Mouse (Mus musculus) neural tube, embryonic 13.5 days (tissue): ENCODE data around the gene Numbl. TPM values are rescaled to one million over a fixed set of nuclear protein-coding genes. Genes with fewer than 3 reads are reported as not detected.

Source experiments
- ATAC-seq: fragments of 200-750 bp; cut with Nextera tagmentation; 2 replicates; pipeline ENCODE4 v1.8.0; 2017; ENCODE audit warnings: low read depth, mild to moderate bottlenecking, moderate TSS enrichment, moderate library complexity
- H3K27ac ChIP-seq: fragments of 300-500 bp; sonication (generic); replicated peaks from 2 replicates; pipeline ENCODE4 v1.5.1; 2015; ENCODE audit warnings: moderate library complexity, mild to moderate bottlenecking, inconsistent platforms
- H3K27me3 ChIP-seq: fragments of 300-500 bp; sonication (generic); 2 replicates; pipeline ENCODE4 v1.6.1; 2015; ENCODE audit warnings: mild to moderate bottlenecking, inconsistent platforms
- H3K36me3 ChIP-seq: fragments of 300-500 bp; sonication (generic); 2 replicates; pipeline ENCODE4 v1.6.1; 2015; ENCODE audit warnings: mild to moderate bottlenecking, inconsistent platforms
- H3K4me1 ChIP-seq: fragments of 300-500 bp; sonication (generic); replicated peaks from 2 replicates; pipeline ENCODE4 v1.6.1; 2015; ENCODE audit warnings: inconsistent platforms
- H3K4me2 ChIP-seq: fragments of 300-500 bp; sonication (generic); 2 replicates; pipeline ENCODE4 v1.6.1; 2015; ENCODE audit warnings: inconsistent platforms, mild to moderate bottlenecking, moderate library complexity
- H3K4me3 ChIP-seq: fragments of 300-500 bp; sonication (generic); 2 replicates; pipeline ENCODE4 v1.5.1; 2015; ENCODE audit warnings: mild to moderate bottlenecking, inconsistent platforms
- H3K9ac ChIP-seq: fragments of 300-500 bp; sonication (generic); 2 replicates; pipeline ENCODE4 v1.6.1; 2015; ENCODE audit warnings: moderate library complexity, mild to moderate bottlenecking, inconsistent platforms
- H3K9me3 ChIP-seq: fragments of 300-500 bp; sonication (generic); 2 replicates; pipeline ENCODE4 v1.6.1; 2016; ENCODE audit warnings: inconsistent platforms
- WGBS: fragments of 180-500 bp; shearing (Covaris S2); methylation state at CpG from one replicate; pipeline ENCODE4 v1.1.7; 2015; 5-methylcytosine and 5-hydroxymethylcytosine counted together
- polyA plus RNA-seq: library from polyadenylated mRNA; unstranded; fragments of >200 nt; fragmentation: Nextera tagmentation; extraction: Ambion mirVana; gene quantifications from 2 replicates; pipeline ENCODE4 v1.2.1, GENCODE M21; 2015

Numbl gene
- polyA plus RNA-seq, 1 experiment from 2014 or later: 55.3 TPM

- no peaks in the 10 kb centered on the region for H3K9me3 ChIP-seq
- no peaks in the 10 kb centered on the region for H3K27me3 ChIP-seq
- H3K9ac ChIP-seq: no peak overlapping the region
- ATAC-seq: no peak
- 91% methylated on average over 3 of the region's 3 CpGs for WGBS
- H3K36me3 ChIP-seq: peaks cover 94% of the 10 kb centered on the region
- no peaks in the 10 kb centered on the region for H3K4me1 ChIP-seq
- H3K4me2 ChIP-seq: no peak overlapping the region
- H3K27ac ChIP-seq: no peak overlapping the region
- no peak overlapping the region for H3K4me3 ChIP-seq
Observed at GRCm38 (mm10) chr7:27277191-27277590, 19.0 kb downstream of the Numbl start.

GRCm38 (mm10) chr7:27281717-27282116 is 23.5 kb downstream of the Numbl start:
- H3K4me3 ChIP-seq: no peak overlapping the region
- H3K36me3 ChIP-seq: peaks cover 61% of the 10 kb centered on the region
- H3K27ac ChIP-seq: no peak overlapping the region
- H3K27me3 ChIP-seq: peaks cover 9% of the 10 kb centered on the region; the same call in 1 of the 2 replicates
- no peak overlapping the region for H3K9ac ChIP-seq
- no peak for ATAC-seq
- 79% methylated on average over 13 of the region's 13 CpGs for WGBS
- H3K4me1 ChIP-seq: no peaks in the 10 kb centered on the region; the same call in 1 of the 2 replicates
- no peak overlapping the region for H3K4me2 ChIP-seq
- H3K9me3 ChIP-seq: no peaks in the 10 kb centered on the region

GRCm38 (mm10) chr7:27282225-27282624 is 24.0 kb downstream of the Numbl start:
- H3K36me3 ChIP-seq: peaks cover 56% of the 10 kb centered on the region
- 57% methylated on average over 4 of the region's 4 CpGs for WGBS

GRCm38 (mm10) chr7:27284865-27285697 is 26.8 kb downstream of the Numbl start:
- Histone ChIP-seq H3K27me3 (peaks cover 12% of the 10 kb centered on the region), H3K4me3 (no peak overlapping the region), H3K36me3 (peaks cover 27% of the 10 kb centered on the region), H3K4me1 (no peaks in the 10 kb centered on the region; the same call in 1 of the 2 replicates), H3K27ac (no peak overlapping the region), H3K4me2 (peak overlapping the region; percentile 9), H3K9ac (no peak overlapping the region), H3K9me3 (no peaks in the 10 kb centered on the region)
- peak; percentile 61 for ATAC-seq
- 1% methylated on average over 28 of the region's 28 CpGs for WGBS

More at GRCm38 (mm10) chr7:27282225-27282624, 24.0 kb downstream of the Numbl start:
- H3K9me3 ChIP-seq: no peaks in the 10 kb centered on the region
- no peak overlapping the region for H3K4me2 ChIP-seq
- no peak for ATAC-seq
- H3K4me3 ChIP-seq: no peak overlapping the region
- no peak overlapping the region for H3K9ac ChIP-seq
- H3K27me3 ChIP-seq: peaks cover 12% of the 10 kb centered on the region
- H3K4me1 ChIP-seq: no peaks in the 10 kb centered on the region; the same call in 1 of the 2 replicates
- no peak overlapping the region for H3K27ac ChIP-seq

GRCm38 (mm10) chr7:27285698-27286066 is 27.4 kb downstream of the Numbl start:
- no peak overlapping the region for H3K27ac ChIP-seq
- WGBS: 3% methylated on average over 8 of the region's 8 CpGs
- no peaks in the 10 kb centered on the region; the same call in 1 of the 2 replicates for H3K4me1 ChIP-seq
- no peaks in the 10 kb centered on the region for H3K9me3 ChIP-seq
- H3K27me3 ChIP-seq: peaks cover 12% of the 10 kb centered on the region
- no peak overlapping the region for H3K4me3 ChIP-seq
- H3K36me3 ChIP-seq: peaks cover 23% of the 10 kb centered on the region
- peak; percentile 78 for ATAC-seq
- peak overlapping the region; percentile 9; the same call in 1 of the 2 replicates for H3K4me2 ChIP-seq
- no peak overlapping the region for H3K9ac ChIP-seq

- no peak overlapping the region for H3K27ac ChIP-seq
- no peaks in the 10 kb centered on the region for H3K36me3 ChIP-seq
- H3K9me3 ChIP-seq: no peaks in the 10 kb centered on the region
- no peak overlapping the region for H3K9ac ChIP-seq
- WGBS: 89% methylated on average over 7 of the region's 7 CpGs
- H3K27me3 ChIP-seq: peaks cover 12% of the 10 kb centered on the region
- no peaks in the 10 kb centered on the region; the same call in 1 of the 2 replicates for H3K4me1 ChIP-seq
- H3K4me2 ChIP-seq: no peak overlapping the region
- no peak overlapping the region for H3K4me3 ChIP-seq
- no peak for ATAC-seq
Observed at GRCm38 (mm10) chr7:27288732-27289131, 30.5 kb downstream of the Numbl start.

- no peaks in the 10 kb centered on the region for H3K36me3 ChIP-seq
- no peaks in the 10 kb centered on the region for H3K4me1 ChIP-seq
- no peak overlapping the region for H3K4me3 ChIP-seq
- ATAC-seq: no peak
- H3K4me2 ChIP-seq: no peak overlapping the region
- H3K9ac ChIP-seq: no peak overlapping the region
- peaks cover 8% of the 10 kb centered on the region; the same call in 1 of the 2 replicates for H3K27me3 ChIP-seq
- 63% methylated on average over 2 of the region's 2 CpGs for WGBS
- no peak overlapping the region for H3K27ac ChIP-seq
- H3K9me3 ChIP-seq: no peaks in the 10 kb centered on the region
Observed at GRCm38 (mm10) chr7:27290555-27290954, 32.3 kb downstream of the Numbl start.

GRCm38 (mm10) chr7:27291795-27292466 is 33.7 kb downstream of the Numbl start:
- Histone ChIP-seq H3K36me3 (no peaks in the 10 kb centered on the region), H3K9me3 (no peaks in the 10 kb centered on the region), H3K4me1 (no peaks in the 10 kb centered on the region), H3K9ac (no peak overlapping the region), H3K27ac (no peak overlapping the region), H3K4me2 (no peak overlapping the region), H3K4me3 (no peak overlapping the region), H3K27me3 (peaks cover 1% of the 10 kb centered on the region; the same call in 1 of the 2 replicates)
- no peak for ATAC-seq
- WGBS: 76% methylated on average over 12 of the region's 12 CpGs

- H3K9me3 ChIP-seq: no peaks in the 10 kb centered on the region
- no peak overlapping the region for H3K4me2 ChIP-seq
- no peak overlapping the region for H3K9ac ChIP-seq
- 88% methylated on average over 4 of the region's 4 CpGs for WGBS
- H3K36me3 ChIP-seq: no peaks in the 10 kb centered on the region
- no peaks in the 10 kb centered on the region for H3K27me3 ChIP-seq
- no peak overlapping the region for H3K27ac ChIP-seq
- no peaks in the 10 kb centered on the region for H3K4me1 ChIP-seq
- H3K4me3 ChIP-seq: no peak overlapping the region
- no peak for ATAC-seq
Observed at GRCm38 (mm10) chr7:27295956-27296355, 37.7 kb downstream of the Numbl start.

GRCm38 (mm10) chr7:27296518-27296917 is 38.3 kb downstream of the Numbl start:
- no peak overlapping the region for H3K4me2 ChIP-seq
- no peak for ATAC-seq
- no peaks in the 10 kb centered on the region for H3K9me3 ChIP-seq
- H3K36me3 ChIP-seq: no peaks in the 10 kb centered on the region
- 92% methylated on average over 4 of the region's 4 CpGs for WGBS
- no peaks in the 10 kb centered on the region for H3K27me3 ChIP-seq
- H3K27ac ChIP-seq: no peak overlapping the region
- H3K4me3 ChIP-seq: no peak overlapping the region
- H3K4me1 ChIP-seq: no peaks in the 10 kb centered on the region
- no peak overlapping the region for H3K9ac ChIP-seq

- H3K4me3 ChIP-seq: no peak overlapping the region
- no peaks in the 10 kb centered on the region for H3K36me3 ChIP-seq
- WGBS: 90% methylated on average over 16 of the region's 16 CpGs
- H3K9ac ChIP-seq: no peak overlapping the region
- ATAC-seq: no peak
- H3K27ac ChIP-seq: no peak overlapping the region
- peaks cover 6% of the 10 kb centered on the region for H3K27me3 ChIP-seq
- H3K4me2 ChIP-seq: no peak overlapping the region
- H3K9me3 ChIP-seq: no peaks in the 10 kb centered on the region
- no peaks in the 10 kb centered on the region for H3K4me1 ChIP-seq
Observed at GRCm38 (mm10) chr7:27298033-27298610, 39.9 kb downstream of the Numbl start.

- Histone ChIP-seq H3K4me1 (no peaks in the 10 kb centered on the region), H3K4me2 (no peak overlapping the region), H3K4me3 (no peak overlapping the region), H3K9ac (no peak overlapping the region), H3K36me3 (no peaks in the 10 kb centered on the region), H3K27ac (no peak overlapping the region), H3K27me3 (peaks cover 8% of the 10 kb centered on the region), H3K9me3 (no peaks in the 10 kb centered on the region)
- no peak for ATAC-seq
- WGBS: 80% methylated on average over 6 of the region's 6 CpGs
Observed at GRCm38 (mm10) chr7:27298816-27299215, 40.6 kb downstream of the Numbl start.
